22 mouse cellular contexts compared by ENCODE assay signal in genomic region chr10:8839956-8840355, GRCm38 (mm10). TPM values are rescaled to one million over a fixed set of nuclear protein-coding genes. Genes with fewer than 3 reads are reported as not detected.
DNase-seq lines count a peak whose midpoint lies in the region; ATAC-seq and TF ChIP-seq lines count a peak whose summit lies in the region.
"Had no signal": no experiment of that assay in that cellular context is flagged by ENCODE, and none has a peak within 500 bp of the region (broad histone marks: within the 10 kb centered on the region; RNA-seq: fewer than 3 reads in every experiment).

No protein-coding gene starts in this region.

- no peak for TF ChIP-seq CTCF in lung, embryonic 14.5 days (IDR thresholded peaks at IDR 0.05; ENCODE audit: low read depth)

- no peak overlapping the region for H3K27ac ChIP-seq in forebrain, embryonic 12.5 days
- H3K27ac ChIP-seq in forebrain, embryonic 15.5 days (replicated peaks) = no peak overlapping the region
- H3K27ac ChIP-seq in lung, embryonic 14.5 days (ENCODE audit: low read depth) = peak overlapping the region; percentile 30; the same call in 1 of the 2 replicates
- no peak overlapping the region for H3K27ac ChIP-seq in midbrain, embryonic 14.5 days (replicated peaks; ENCODE audit: low read depth, low read length)
- H3K27ac ChIP-seq in midbrain, embryonic 10.5 days (replicated peaks) = no peak overlapping the region
- H3K27ac ChIP-seq: forebrain, embryonic 10.5 days; heart, adult 2 months; heart, embryonic 10.5 days; heart, embryonic 13.5 days; hindbrain, embryonic 12.5 days; hindbrain, embryonic 15.5 days had no signal

- no peak overlapping the region for H3K4me2 ChIP-seq in forebrain, embryonic 12.5 days
- no peak overlapping the region for H3K4me2 ChIP-seq in forebrain, embryonic 15.5 days (replicated peaks)
- no peak overlapping the region for H3K4me2 ChIP-seq in lung, embryonic 14.5 days
- H3K4me2 ChIP-seq in midbrain, embryonic 14.5 days (ENCODE audit: low read length) = no peak overlapping the region
- H3K4me2 ChIP-seq: heart, embryonic 13.5 days; hindbrain, embryonic 12.5 days; hindbrain, embryonic 15.5 days had no signal

- no peaks in the 10 kb centered on the region for H3K36me3 ChIP-seq in forebrain, embryonic 12.5 days (replicated peaks)
- no peaks in the 10 kb centered on the region for H3K36me3 ChIP-seq in forebrain, embryonic 15.5 days
- H3K36me3 ChIP-seq in lung, embryonic 14.5 days (ENCODE audit: insufficient read depth) = no peaks in the 10 kb centered on the region
- no peaks in the 10 kb centered on the region for H3K36me3 ChIP-seq in midbrain, embryonic 14.5 days (ENCODE audit: control insufficient read depth, insufficient read depth, low read length)
- peaks cover 11% of the 10 kb centered on the region for H3K36me3 ChIP-seq in midbrain, embryonic 10.5 days
- H3K36me3 ChIP-seq: forebrain, embryonic 10.5 days; heart, embryonic 10.5 days; heart, embryonic 13.5 days; hindbrain, embryonic 12.5 days; hindbrain, embryonic 15.5 days had no signal

- no peak overlapping the region for H3K4me3 ChIP-seq in forebrain, embryonic 12.5 days (replicated peaks)
- no peak overlapping the region for H3K4me3 ChIP-seq in forebrain, embryonic 15.5 days
- no peak overlapping the region for H3K4me3 ChIP-seq in lung, embryonic 14.5 days (ENCODE audit: low read depth, low read length)
- H3K4me3 ChIP-seq in midbrain, embryonic 14.5 days (replicated peaks; ENCODE audit: low read depth, low read length) = no peak overlapping the region
- no peak overlapping the region for H3K4me3 ChIP-seq in midbrain, embryonic 10.5 days
- H3K4me3 ChIP-seq: forebrain, embryonic 10.5 days; heart, adult 2 months; heart, embryonic 10.5 days; heart, embryonic 13.5 days; hindbrain, embryonic 12.5 days; hindbrain, embryonic 15.5 days had no signal

- 0 out of 2 replicates have a peak, but pooled peaks have one; percentile 27 for ATAC-seq in forebrain, embryonic 12.5 days (ENCODE audit: low FRiP score)
- no peak for ATAC-seq in forebrain, embryonic 15.5 days (replicated peaks)
- no peak for ATAC-seq in lung, embryonic 14.5 days (ENCODE audit: insufficient read depth)
- peak; percentile 42; the same call in 1 of the 2 replicates for ATAC-seq in midbrain, embryonic 14.5 days (ENCODE audit: low FRiP score, low TSS enrichment)
- ATAC-seq: activated CD4-positive, CD25-positive, alpha-beta regulatory T cell, adult 4 months; forebrain, embryonic 14.5 days had no signal

- no peaks in the 10 kb centered on the region for H3K9me3 ChIP-seq in forebrain, embryonic 12.5 days
- H3K9me3 ChIP-seq in forebrain, embryonic 15.5 days = no peaks in the 10 kb centered on the region
- H3K9me3 ChIP-seq in lung, embryonic 14.5 days (ENCODE audit: low read depth, low read length) = no peaks in the 10 kb centered on the region
- H3K9me3 ChIP-seq in midbrain, embryonic 14.5 days (ENCODE audit: control insufficient read depth, low read length) = no peaks in the 10 kb centered on the region
- no peaks in the 10 kb centered on the region for H3K9me3 ChIP-seq in midbrain, embryonic 10.5 days (replicated peaks)
- H3K9me3 ChIP-seq: forebrain, embryonic 10.5 days; heart, embryonic 10.5 days; heart, embryonic 13.5 days; hindbrain, embryonic 12.5 days; hindbrain, embryonic 15.5 days had no signal

- peaks cover 10% of the 10 kb centered on the region; the same call in 1 of the 2 replicates for H3K4me1 ChIP-seq in forebrain, embryonic 12.5 days
- 0 out of 2 replicates have a peak, but pooled peaks cover 4% of the 10 kb centered on the region for H3K4me1 ChIP-seq in forebrain, embryonic 15.5 days
- H3K4me1 ChIP-seq in lung, embryonic 14.5 days (ENCODE audit: insufficient read depth) = peaks cover 17% of the 10 kb centered on the region; the same call in 1 of the 2 replicates
- no peaks in the 10 kb centered on the region for H3K4me1 ChIP-seq in midbrain, embryonic 14.5 days (ENCODE audit: control insufficient read depth, insufficient read depth, low read length)
- H3K4me1 ChIP-seq in midbrain, embryonic 10.5 days = peaks cover 10% of the 10 kb centered on the region; the same call in 1 of the 2 replicates

- WGBS in forebrain, embryonic 12.5 days = 78% methylated on average over 3 of the region's 3 CpGs
- 69% methylated on average over 3 of the region's 3 CpGs for whole genome bisulfite sequencing in forebrain, embryonic 15.5 days
- 66% methylated on average over 3 of the region's 3 CpGs for WGBS in lung, embryonic 14.5 days
- 59% methylated on average over 3 of the region's 3 CpGs for WGBS in midbrain, embryonic 14.5 days
- 85% methylated on average over 3 of the region's 3 CpGs for WGBS in midbrain, embryonic 10.5 days

- DNase-seq in lung, embryonic 14.5 days = no peak
- no peak for DNase-seq in lung, postnatal 36 days
- peak; percentile 61 for DNase-seq in midbrain, embryonic 14.5 days
- DNase-seq in midbrain, embryonic 10.5 days (ENCODE audit: low spot score) = no peak
- DNase-seq in yolk sac, embryonic 10.5 days (ENCODE audit: low spot score) = no peak
- DNase-seq: adrenal gland, adult 8-10 months; adrenal gland, postnatal 25 days; cerebellum, adult 18-20 months; cerebellum, adult 9-10 months; cerebellum, postnatal 14 days; gastrocnemius, postnatal 25 days; heart, adult 2 months; heart, postnatal 14 days had no signal

- H3K9ac ChIP-seq in forebrain, embryonic 12.5 days = no peak overlapping the region
- no peak overlapping the region for H3K9ac ChIP-seq in forebrain, embryonic 15.5 days (replicated peaks)
- no peak overlapping the region for H3K9ac ChIP-seq in lung, embryonic 14.5 days
- no peak overlapping the region for H3K9ac ChIP-seq in midbrain, embryonic 14.5 days (replicated peaks; ENCODE audit: low read length)
- H3K9ac ChIP-seq: heart, embryonic 13.5 days; hindbrain, embryonic 12.5 days; hindbrain, embryonic 15.5 days had no signal

- no peaks in the 10 kb centered on the region for H3K27me3 ChIP-seq in forebrain, embryonic 12.5 days
- no peaks in the 10 kb centered on the region for H3K27me3 ChIP-seq in forebrain, embryonic 15.5 days
- no peaks in the 10 kb centered on the region for H3K27me3 ChIP-seq in lung, embryonic 14.5 days (ENCODE audit: insufficient read depth, low read length)
- no peaks in the 10 kb centered on the region for H3K27me3 ChIP-seq in midbrain, embryonic 14.5 days (ENCODE audit: control insufficient read depth, insufficient read depth, low read length)
- no peaks in the 10 kb centered on the region for H3K27me3 ChIP-seq in midbrain, embryonic 10.5 days (ENCODE audit: low read depth, poor library complexity, severe bottlenecking)
- H3K27me3 ChIP-seq: heart, embryonic 13.5 days; hindbrain, embryonic 12.5 days; hindbrain, embryonic 15.5 days had no signal

RNA-seq across cellular contexts. Expression of gene Sash1, which starts 45.9 kb away (rescaled TPM):
- polyA plus RNA-seq in forebrain, embryonic 12.5 days (2016; fragmentation: Nextera tagmentation; extraction: Ambion mirVana) = 3.0 and 4.6 TPM in 2 replicates
- polyA plus RNA-seq in forebrain, embryonic 15.5 days (2015; fragmentation: Nextera tagmentation; extraction: Ambion mirVana) = 1.7 TPM in 2 replicates
- 4.2 and 6.4 TPM in 2 replicates for polyA plus RNA-seq in lung, embryonic 14.5 days (2014; fragmentation: Nextera tagmentation; extraction: Ambion mirVana)
- polyA plus RNA-seq in midbrain, embryonic 14.5 days (2014; fragmentation: Nextera tagmentation; extraction: Ambion mirVana) = 3.9 and 4.8 TPM in 2 replicates
- polyA plus RNA-seq in midbrain, embryonic 10.5 days (2016; fragmentation: Nextera tagmentation; extraction: Ambion mirVana) = 3.1 and 3.3 TPM in 2 replicates

Comparison
In these comparisons a context has a peak if more than half of its experiments do, and no peak if none do; other contexts are left out.
1. ATAC-seq: peak in forebrain, embryonic 12.5 days (single experiment) and midbrain, embryonic 14.5 days (single experiment); none in forebrain, embryonic 15.5 days (single experiment) and lung, embryonic 14.5 days (single experiment).